Mouse (Mus musculus) c-Kit-positive CD71-negative TER-119-negative erythroid progenitor cells, embryonic 14.5 days (primary cell): ENCODE results near the gene Slc25a39.

Source experiments
- DNase-seq: peaks from one replicate; pipeline ENCODE4 v3.0.0-alpha.2; 2013; ENCODE audit warnings: low read depth

Gene Slc25a39

GRCm38 (mm10) chr11:102407834-102408215, at the start of gene Slc25a39:
Gene Slc25a39 (minus strand): TSS chr11:102407946.
- no peak for DNase-seq

GRCm38 (mm10) chr11:102455740-102456396, 48.1 kb upstream of the Slc25a39 start:
- DNase-seq: no peak

GRCm38 (mm10) chr11:102453131-102453530, 45.4 kb upstream of the Slc25a39 start:
- no peak for DNase-seq

GRCm38 (mm10) chr11:102449043-102450008, 41.6 kb upstream of the Slc25a39 start:
- no peak for DNase-seq

- DNase-seq: no peak
These were observed 40.6 kb upstream of the Slc25a39 start for GRCm38 (mm10) chr11:102448327-102448726.

- DNase-seq: no peak
These were observed 39.8 kb upstream of the Slc25a39 start, which contains the start of gene Fam171a2 for GRCm38 (mm10) chr11:102447497-102447896. Gene Fam171a2 (minus strand): TSS chr11:102447682.

- no peak for DNase-seq
These were observed 39.1 kb upstream of the Slc25a39 start for GRCm38 (mm10) chr11:102446581-102447461.

- DNase-seq: no peak
These were observed 38.2 kb upstream of the Slc25a39 start for GRCm38 (mm10) chr11:102445891-102446361.

GRCm38 (mm10) chr11:102445264-102445890, 37.6 kb upstream of the Slc25a39 start:
- no peak for DNase-seq

GRCm38 (mm10) chr11:102444781-102445180, 37.0 kb upstream of the Slc25a39 start:
- DNase-seq: no peak

- DNase-seq: no peak
These were observed 36.6 kb upstream of the Slc25a39 start for GRCm38 (mm10) chr11:102444321-102444720.

- no peak for DNase-seq
These were observed 36.0 kb upstream of the Slc25a39 start for GRCm38 (mm10) chr11:102443740-102444139.

- no peak for DNase-seq
These were observed 34.3 kb upstream of the Slc25a39 start for GRCm38 (mm10) chr11:102442089-102442488.

GRCm38 (mm10) chr11:102441434-102441833, 33.7 kb upstream of the Slc25a39 start:
- DNase-seq: no peak

GRCm38 (mm10) chr11:102440255-102440654, 32.5 kb upstream of the Slc25a39 start:
- no peak for DNase-seq

- no peak for DNase-seq
These were observed 31.6 kb upstream of the Slc25a39 start for GRCm38 (mm10) chr11:102439093-102440082.

- no peak for DNase-seq
These were observed 30.7 kb upstream of the Slc25a39 start for GRCm38 (mm10) chr11:102438212-102439092.

- no peak for DNase-seq
These were observed 29.6 kb upstream of the Slc25a39 start for GRCm38 (mm10) chr11:102437120-102438061.
